Mouse (Mus musculus) lung, postnatal 0 days (tissue): ENCODE measurements at regions not wholly inside any gene's neighbourhood (a gene's known extent, or its start where the extent isn't known, plus 50 kb on each side); places are given as distances from the start of the nearest gene placed in this dataset.

Source experiments
- CTCF ChIP-seq: IDR thresholded peaks from 2 replicates; pipeline ENCODE4 v1.5.1; 2016; ENCODE audit warnings: antibody characterized with exemption, mild to moderate bottlenecking
- EP300 ChIP-seq: IDR thresholded peaks from 2 replicates; pipeline ENCODE4 v1.6.1; 2016; ENCODE audit warnings: antibody characterized with exemption, mild to moderate bottlenecking, control low read depth

GRCm38 (mm10) chr2:55889976-55890375 lies 454.2 kb downstream of the Kcnj3 start:
- TF ChIP-seq EP300 (no peak), CTCF (no peak)
